Mouse (Mus musculus) neural tube, postnatal 0 days (tissue): ENCODE measurements around the gene Anp32e. TPM values are rescaled to one million over a fixed set of nuclear protein-coding genes. Genes with fewer than 3 reads are reported as not detected.

ENCODE experiments used
- polyA plus RNA-seq: library from polyadenylated mRNA; unstranded; fragments of >200 nt; fragmentation: Nextera tagmentation; extraction: Ambion mirVana; gene quantifications from 2 replicates; pipeline ENCODE4 v1.2.1, GENCODE M21; 2015

The Anp32e gene
- 80.1 and 84.7 TPM in 2 replicates for polyA plus RNA-seq

GRCm38 (mm10) chr3:95928658-95929503, at the start of gene Anp32e:
Gene Anp32e, plus strand, starts transcription at chr3:95929246.

GRCm38 (mm10) chr3:95881979-95882815, 46.8 kb upstream of the Anp32e start, which contains the start of gene Ciart:
Gene Ciart, minus strand, starts transcription at chr3:95882251.

GRCm38 (mm10) chr3:95891211-95892065, 37.6 kb upstream of the Anp32e start, which contains the start of gene BC028528:
Gene BC028528, minus strand, starts transcription at chr3:95892005.

GRCm38 (mm10) chr3:95893606-95894316, 35.3 kb upstream of the Anp32e start, which contains the start of gene Aph1a:
Gene Aph1a, plus strand, starts transcription at chr3:95893969.

GRCm38 (mm10) chr3:95904568-95904967, 24.5 kb upstream of the Anp32e start, which contains the start of gene Car14:
Gene Car14, minus strand, starts transcription at chr3:95904691.

GRCm38 (mm10) chr3:95995802-95996428, 66.9 kb downstream of the Anp32e start, which contains the start of gene Plekho1:
Gene Plekho1, minus strand, starts transcription at chr3:95996001.

Other genes with a start within 250 kb of the Anp32e start
- gene Adamtsl4, start 241.3 kb upstream of the Anp32e start, polyA plus RNA-seq, result 3.1 TPM in 2 replicates
- gene Ecm1, start 189.7 kb upstream of the Anp32e start, polyA plus RNA-seq, result 13.1 and 19.6 TPM in 2 replicates
- 36.3 and 41.3 TPM in 2 replicates for gene Tars2, start 169.0 kb upstream of the Anp32e start, polyA plus RNA-seq
- 18.6 and 19.4 TPM in 2 replicates for gene Rprd2, start 110.4 kb upstream of the Anp32e start, polyA plus RNA-seq
- 15.8 and 22.0 TPM in 2 replicates for gene Prpf3, start 73.4 kb upstream of the Anp32e start, polyA plus RNA-seq
- gene Mrps21, start 57.7 kb upstream of the Anp32e start, polyA plus RNA-seq, result 266 and 288 TPM in 2 replicates
- gene Ciart, start 47.0 kb upstream of the Anp32e start, polyA plus RNA-seq, result 6.5 and 7.3 TPM in 2 replicates
- 22.7 and 24.3 TPM in 2 replicates for gene BC028528, start 37.2 kb upstream of the Anp32e start, polyA plus RNA-seq
- 36.6 and 37.6 TPM in 2 replicates for gene Aph1a, start 35.3 kb upstream of the Anp32e start, polyA plus RNA-seq
- 4.6 and 7.2 TPM in 2 replicates for gene Car14, start 24.6 kb upstream of the Anp32e start, polyA plus RNA-seq
- gene Plekho1, start 66.8 kb downstream of the Anp32e start, polyA plus RNA-seq, result 37.5 and 41.6 TPM in 2 replicates
- gene Vps45, start 129.2 kb downstream of the Anp32e start, polyA plus RNA-seq, result 56.3 and 64.0 TPM in 2 replicates
- gene Otud7b, start 175.3 kb downstream of the Anp32e start, polyA plus RNA-seq, result 13.2 and 16.9 TPM in 2 replicates
- gene Mtmr11, start 232.8 kb downstream of the Anp32e start, polyA plus RNA-seq, result 12.2 and 13.3 TPM in 2 replicates
- gene Sf3b4, start 243.1 kb downstream of the Anp32e start, polyA plus RNA-seq, result 116 and 128 TPM in 2 replicates